Mouse (Mus musculus): ENCODE data around the gene Snca.
A peak's percentile ranks its signal among the peaks of the same experiment; 100 is the strongest.

- TF ChIP-seq HCFC1 (IDR thresholded peaks at IDR 0.05; ENCODE audit: borderline replicate concordance, insufficient read depth, low read length) (no peak), ZC3H11A (IDR thresholded peaks at IDR 0.05; ENCODE audit: borderline replicate concordance, low read depth, low read length) (peak; percentile 39; the same call in 1 of the 2 replicates), CHD2 (IDR thresholded peaks at IDR 0.05; ENCODE audit: low read depth, low read length) (no peak), ZNF384 (IDR thresholded peaks at IDR 0.05; ENCODE audit: low read depth, low read length) (no peak), MAFK (IDR thresholded peaks at IDR 0.05; ENCODE audit: insufficient read depth, low read depth, low read length) (no peak)
Observed at GRCm38 (mm10) chr6:60682233-60682632, 147.4 kb downstream of the Snca start.

Data from ES-E14 (cell line).